8 mouse cellular contexts compared by ENCODE assay signal in the genomic region with DNA sequence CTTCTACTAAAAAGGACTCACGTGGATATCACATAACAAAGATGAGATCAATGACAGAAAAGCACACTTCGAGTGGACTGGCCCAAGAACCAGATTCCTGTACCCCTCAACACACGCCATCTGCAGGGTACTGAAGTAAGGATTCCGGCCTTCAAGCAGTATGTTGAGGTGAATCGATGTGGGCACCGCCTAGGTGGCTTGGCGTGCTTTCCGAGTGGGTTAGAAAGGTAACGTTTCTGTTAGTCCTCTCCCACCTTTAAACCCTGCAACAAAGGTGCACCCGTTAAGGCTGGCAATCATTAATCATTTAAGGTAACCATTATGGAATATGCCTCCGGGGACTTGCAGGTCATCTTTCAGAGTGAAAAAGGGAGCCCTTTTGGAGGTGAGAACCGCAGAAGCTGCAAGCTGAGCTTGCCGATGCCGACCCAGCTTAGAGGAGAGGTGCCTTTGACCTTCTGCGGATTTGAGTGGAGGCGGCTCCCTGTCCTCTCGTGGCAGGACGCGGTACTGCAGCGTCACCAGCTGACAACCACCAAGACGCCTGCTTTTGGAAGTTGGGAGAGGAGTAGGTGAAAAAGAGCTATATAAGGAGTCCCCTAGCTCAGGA. TPM values are rescaled to one million over a fixed set of nuclear protein-coding genes. Genes with fewer than 3 reads are reported as not detected.
DNase-seq lines count a peak whose midpoint lies in the region; ATAC-seq and TF ChIP-seq lines count a peak whose summit lies in the region.

No protein-coding gene starts in this region.

- no peak for TF ChIP-seq EP300 in lung, postnatal 0 days (IDR thresholded peaks at IDR 0.05)

- TF ChIP-seq CTCF in lung, postnatal 0 days (IDR thresholded peaks at IDR 0.05): peak; percentile 96

- peak; percentile 78 for DNase-seq in NIH3T3 (ENCODE audit: low read depth)
- peak; percentile 86 for DNase-seq in cerebellum, adult 9-11 months
- peak; percentile 55 for DNase-seq in layer of hippocampus, adult 9-10 months (ENCODE audit: low spot score)
- DNase-seq in lung, postnatal 0 days (ENCODE audit: low spot score): peak; percentile 90
- peak; percentile 78 for DNase-seq in ovary, postnatal 14 days (ENCODE audit: low spot score)
- peak; percentile 87 for DNase-seq in thymus, postnatal 14 days

- H3K4me3 ChIP-seq in lung, postnatal 0 days (ENCODE audit: low read depth, low read length): no peak overlapping the region

- peak; percentile 58 for ATAC-seq in frontal cortex, adult (ENCODE audit: low TSS enrichment)
- peak; percentile 52 to 72 for ATAC-seq in hematopoietic stem cell, adult 5-6 weeks (replicated peaks in 1 of 2; ENCODE audit: insufficient read depth in 1 of 2, low FRiP score in 2 of 2, low TSS enrichment in 1 of 2, low read depth in 1 of 2, poor library complexity in 2 of 2, severe bottlenecking in 2 of 2)
- ATAC-seq in lung, postnatal 0 days: no peak

- no peaks in the 10 kb centered on the region for H3K9me3 ChIP-seq in lung, postnatal 0 days (ENCODE audit: low read length)

- no peak overlapping the region for H3K9ac ChIP-seq in lung, postnatal 0 days (replicated peaks; ENCODE audit: low read depth)

- no peak overlapping the region; the same call in 1 of the 2 replicates for H3K27ac ChIP-seq in lung, postnatal 0 days (ENCODE audit: low read length)

- no peaks in the 10 kb centered on the region for H3K36me3 ChIP-seq in lung, postnatal 0 days (ENCODE audit: insufficient read depth, low read length)

- no peaks in the 10 kb centered on the region for H3K27me3 ChIP-seq in lung, postnatal 0 days (replicated peaks; ENCODE audit: insufficient read depth, low read length)

- WGBS in lung, postnatal 0 days: 15% methylated on average over 21 of the region's 21 CpGs

- H3K4me1 ChIP-seq in lung, postnatal 0 days (ENCODE audit: insufficient read depth, low read depth, low read length): peaks cover 10% of the 10 kb centered on the region; the same call in 1 of the 2 replicates

- H3K4me2 ChIP-seq in lung, postnatal 0 days (replicated peaks; ENCODE audit: low read depth, low read length): peak overlapping the region; percentile 32; the same call in 1 of the 2 replicates

RNA-seq across cellular contexts. Expression of gene Dusp16, which starts 1.6 kb away (rescaled TPM):
- 7.8 and 18.8 TPM in 2 replicates for total RNA-seq in hematopoietic stem cell, adult 5-6 weeks (2017)
- polyA plus RNA-seq in lung, postnatal 0 days (2015; fragmentation: Nextera tagmentation; extraction: Ambion mirVana): 12.0 and 15.5 TPM in 2 replicates

RNA-seq across cellular contexts. Expression of gene Crebl2, which starts 35.9 kb away (rescaled TPM):
- total RNA-seq in hematopoietic stem cell, adult 5-6 weeks (2017): 12.0 and 15.4 TPM in 2 replicates
- polyA plus RNA-seq in lung, postnatal 0 days (2015; fragmentation: Nextera tagmentation; extraction: Ambion mirVana): 6.6 and 7.2 TPM in 2 replicates
